Mouse (Mus musculus) left cerebral cortex, adult 11 months (tissue): ENCODE results near the gene Fermt1.

ENCODE experiments used
- DNase-seq: peaks from one replicate; pipeline ENCODE4 v3.0.0; 2022; ENCODE audit warnings: low spot score

Fermt1 gene

GRCm38 (mm10) chr2:132861456-132861855, 84.2 kb downstream of the Fermt1 start:
- no peak for DNase-seq

GRCm38 (mm10) chr2:132860435-132860834, 85.3 kb downstream of the Fermt1 start:
- no peak for DNase-seq

GRCm38 (mm10) chr2:132856333-132856732, 89.4 kb downstream of the Fermt1 start:
- no peak for DNase-seq
